In the genomic region with DNA sequence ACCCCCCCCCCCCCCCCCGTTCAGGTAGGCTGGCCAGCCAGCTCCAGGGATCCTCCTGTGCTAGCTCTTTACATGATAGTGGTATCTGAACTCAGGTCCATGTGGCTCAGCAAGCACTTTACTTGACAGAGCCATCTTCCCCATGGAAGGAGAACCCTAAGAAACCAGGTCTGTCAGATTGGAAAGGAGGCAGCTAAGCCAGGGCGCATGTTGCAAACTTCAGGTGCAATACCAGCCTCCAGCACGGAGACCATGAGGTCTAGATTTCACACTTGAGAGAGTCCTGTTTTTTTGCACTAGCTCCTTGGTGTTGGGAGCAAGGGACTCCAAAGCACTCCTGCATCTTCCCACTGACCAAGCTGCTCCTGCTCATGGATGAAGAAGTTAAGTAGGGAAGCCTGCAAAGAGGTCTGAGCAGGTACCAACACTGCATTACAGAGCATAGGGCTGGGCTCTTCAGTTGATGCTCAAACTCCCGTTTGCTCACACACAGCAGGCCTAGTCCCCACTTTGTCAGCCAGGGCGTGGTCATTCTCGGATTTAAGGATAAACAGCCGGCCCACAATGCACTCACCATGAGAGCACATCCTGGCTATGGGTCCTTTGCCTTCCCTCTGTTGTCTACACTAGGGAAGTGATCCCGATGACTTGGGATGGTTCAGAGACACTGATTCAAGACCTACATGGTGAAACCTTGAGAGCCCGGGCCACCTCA, we compare ENCODE assay signal across 8 mouse cellular contexts. TPM values are rescaled to one million over a fixed set of nuclear protein-coding genes. Genes with fewer than 3 reads are reported as not detected.
DNase-seq lines count a peak whose midpoint lies in the region; ATAC-seq lines count a peak whose summit lies in the region.

No protein-coding gene starts in this region.

- H3K27me3 ChIP-seq in megakaryocyte, embryonic 14.5 days (replicated peaks): peaks cover 48% of the 10 kb centered on the region
- H3K27me3 ChIP-seq in hindbrain, embryonic 14.5 days (ENCODE audit: control insufficient read depth, insufficient read depth, low read length): no peaks in the 10 kb centered on the region
- no peaks in the 10 kb centered on the region for H3K27me3 ChIP-seq in midbrain, embryonic 15.5 days (replicated peaks)

- DNase-seq in embryo, embryonic 11 days: peak; percentile 27
- DNase-seq in embryo, embryonic 9.5 days (ENCODE audit: extremely low spot score): no peak
- DNase-seq in hindbrain, embryonic 14.5 days (ENCODE audit: low spot score): no peak
- DNase-seq in B cell, adult 2 months: no peak

- 23% methylated on average over 8 of the region's 9 CpGs for WGBS in hindbrain, embryonic 14.5 days
- 23% methylated on average over 9 of the region's 9 CpGs for WGBS in midbrain, embryonic 15.5 days

- no peaks in the 10 kb centered on the region for H3K36me3 ChIP-seq in megakaryocyte, embryonic 14.5 days (replicated peaks; ENCODE audit: low read length)
- H3K36me3 ChIP-seq in hindbrain, embryonic 14.5 days (replicated peaks; ENCODE audit: control insufficient read depth, insufficient read depth): no peaks in the 10 kb centered on the region
- H3K36me3 ChIP-seq in midbrain, embryonic 15.5 days (replicated peaks): no peaks in the 10 kb centered on the region

- peak overlapping the region; percentile 85 for H3K4me3 ChIP-seq in megakaryocyte, embryonic 14.5 days (replicated peaks)
- peak overlapping the region; percentile 38 for H3K4me3 ChIP-seq in hindbrain, embryonic 14.5 days (replicated peaks; ENCODE audit: low read length)
- H3K4me3 ChIP-seq in midbrain, embryonic 15.5 days: peak overlapping the region; percentile 56

- H3K4me1 ChIP-seq in megakaryocyte, embryonic 14.5 days: peaks cover 44% of the 10 kb centered on the region
- H3K4me1 ChIP-seq in hindbrain, embryonic 14.5 days (replicated peaks; ENCODE audit: control insufficient read depth, insufficient read depth, low read length): peaks cover 6% of the 10 kb centered on the region; the same call in 1 of the 2 replicates
- H3K4me1 ChIP-seq in midbrain, embryonic 15.5 days: peaks cover 17% of the 10 kb centered on the region

- H3K4me2 ChIP-seq in hindbrain, embryonic 14.5 days (replicated peaks): peak overlapping the region; percentile 77
- peak overlapping the region; percentile 91 for H3K4me2 ChIP-seq in midbrain, embryonic 15.5 days

- no peak for ATAC-seq in megakaryocyte, adult 5-6 weeks (ENCODE audit: poor library complexity, severe bottlenecking)
- no peak for ATAC-seq in hindbrain, embryonic 14.5 days (ENCODE audit: low FRiP score)
- ATAC-seq in midbrain, embryonic 15.5 days (replicated peaks): no peak
- ATAC-seq in erythroblast, adult 5-6 weeks (replicated peaks; ENCODE audit: low FRiP score, poor library complexity, severe bottlenecking): no peak

- H3K9ac ChIP-seq in hindbrain, embryonic 14.5 days: peak overlapping the region; percentile 34
- no peak overlapping the region; the same call in 1 of the 2 replicates for H3K9ac ChIP-seq in midbrain, embryonic 15.5 days

- no peaks in the 10 kb centered on the region for H3K9me3 ChIP-seq in megakaryocyte, embryonic 14.5 days
- H3K9me3 ChIP-seq in hindbrain, embryonic 14.5 days (ENCODE audit: control insufficient read depth, low read length): no peaks in the 10 kb centered on the region
- H3K9me3 ChIP-seq in midbrain, embryonic 15.5 days: no peaks in the 10 kb centered on the region

- H3K27ac ChIP-seq in hindbrain, embryonic 14.5 days: no peak overlapping the region
- H3K27ac ChIP-seq in midbrain, embryonic 15.5 days: peak overlapping the region; percentile 57; the same call in 1 of the 2 replicates

RNA-seq across cellular contexts. Expression of a gene that starts 0.8 kb away (rescaled TPM):
- polyA plus RNA-seq in megakaryocyte, embryonic 14.5 days (2012; ENCODE audit: insufficient read depth, low replicate concordance): 0.12 TPM in 1 of 2 replicates, not detected in the other
- total RNA-seq in megakaryocyte, adult 5-6 weeks (2015): 0.36 TPM in 2 replicates
- 0.66 and 1.1 TPM in 2 replicates for total RNA-seq in megakaryocyte, adult 5-6 weeks (2017)
- 3.5 and 5.0 TPM in 2 replicates for polyA plus RNA-seq in hindbrain, embryonic 14.5 days (2014; fragmentation: Nextera tagmentation; extraction: Ambion mirVana)
- 4.7 and 6.4 TPM in 2 replicates for polyA plus RNA-seq in midbrain, embryonic 15.5 days (2015; fragmentation: Nextera tagmentation; extraction: Ambion mirVana)
- total RNA-seq in erythroblast, adult 5-6 weeks (2015; ENCODE audit: low replicate concordance): not detected in 2 replicates
- total RNA-seq in erythroblast, adult 5-6 weeks (2017; ENCODE audit: low replicate concordance): not detected in 2 replicates

RNA-seq across cellular contexts. Expression of a gene that starts 10.2 kb away (rescaled TPM):
- polyA plus RNA-seq in megakaryocyte, embryonic 14.5 days (2012; ENCODE audit: insufficient read depth, low replicate concordance): 3.4 and 4.1 TPM in 2 replicates
- total RNA-seq in megakaryocyte, adult 5-6 weeks (2015): 6.3 and 8.1 TPM in 2 replicates
- total RNA-seq in megakaryocyte, adult 5-6 weeks (2017): 3.9 and 10.6 TPM in 2 replicates
- 10.4 and 11.6 TPM in 2 replicates for polyA plus RNA-seq in hindbrain, embryonic 14.5 days (2014; fragmentation: Nextera tagmentation; extraction: Ambion mirVana)
- 12.8 and 13.4 TPM in 2 replicates for polyA plus RNA-seq in midbrain, embryonic 15.5 days (2015; fragmentation: Nextera tagmentation; extraction: Ambion mirVana)
- 0.58 and 2.7 TPM in 2 replicates for total RNA-seq in erythroblast, adult 5-6 weeks (2015; ENCODE audit: low replicate concordance)
- total RNA-seq in erythroblast, adult 5-6 weeks (2017; ENCODE audit: low replicate concordance): 1.1 and 7.0 TPM in 2 replicates
